Mouse (Mus musculus) hindbrain, embryonic 15.5 days (tissue): ENCODE data around the gene Igf1. TPM values are rescaled to one million over a fixed set of nuclear protein-coding genes. Genes with fewer than 3 reads are reported as not detected.

ENCODE experiments used
- ATAC-seq: fragments of 200-750 bp; cut with Nextera tagmentation; 2 replicates; pipeline ENCODE4 v1.8.0; 2017; ENCODE audit warnings: low read depth, moderate number of reproducible peaks, moderate TSS enrichment; ENCODE audit not compliant: low FRiP score
- H3K27ac ChIP-seq: fragments of 300-500 bp; sonication (generic); replicated peaks from 2 replicates; pipeline ENCODE4 v1.5.1; 2015; ENCODE audit warnings: mild to moderate bottlenecking, inconsistent platforms
- H3K27me3 ChIP-seq: fragments of 300-500 bp; sonication (generic); 2 replicates; pipeline ENCODE4 v1.6.1; 2015; ENCODE audit warnings: control low read depth, inconsistent platforms
- H3K36me3 ChIP-seq: fragments of 300-500 bp; sonication (generic); 2 replicates; pipeline ENCODE4 v1.6.1; 2015; ENCODE audit warnings: control low read depth, inconsistent platforms
- H3K4me1 ChIP-seq: fragments of 300-500 bp; sonication (generic); replicated peaks from 2 replicates; pipeline ENCODE4 v1.6.1; 2015; ENCODE audit warnings: control low read depth, inconsistent platforms
- H3K4me2 ChIP-seq: fragments of 300-500 bp; sonication (generic); 2 replicates; pipeline ENCODE4 v1.6.1; 2015; ENCODE audit warnings: moderate library complexity, mild to moderate bottlenecking, inconsistent platforms
- H3K4me3 ChIP-seq: fragments of 300-500 bp; sonication (generic); 2 replicates; pipeline ENCODE4 v1.5.1; 2015; ENCODE audit warnings: mild to moderate bottlenecking, inconsistent platforms
- H3K9ac ChIP-seq: fragments of 300-500 bp; sonication (generic); 2 replicates; pipeline ENCODE4 v1.6.1; 2015; ENCODE audit warnings: inconsistent platforms
- H3K9me3 ChIP-seq: fragments of 300-500 bp; sonication (generic); 2 replicates; pipeline ENCODE4 v1.6.1; 2016; ENCODE audit warnings: control low read depth, inconsistent platforms
- WGBS: fragments of 180-500 bp; shearing (Covaris S2); methylation state at CpG from one replicate; pipeline ENCODE4 v1.1.7; 2015; 5-methylcytosine and 5-hydroxymethylcytosine counted together
- polyA plus RNA-seq: library from polyadenylated mRNA; unstranded; fragments of >200 nt; fragmentation: Nextera tagmentation; extraction: Ambion mirVana; gene quantifications from 2 replicates; pipeline ENCODE4 v1.2.1, GENCODE M21; 2015

Gene Igf1
- polyA plus RNA-seq, 1 experiment from 2014 or later: 12.6 TPM

DNA sequence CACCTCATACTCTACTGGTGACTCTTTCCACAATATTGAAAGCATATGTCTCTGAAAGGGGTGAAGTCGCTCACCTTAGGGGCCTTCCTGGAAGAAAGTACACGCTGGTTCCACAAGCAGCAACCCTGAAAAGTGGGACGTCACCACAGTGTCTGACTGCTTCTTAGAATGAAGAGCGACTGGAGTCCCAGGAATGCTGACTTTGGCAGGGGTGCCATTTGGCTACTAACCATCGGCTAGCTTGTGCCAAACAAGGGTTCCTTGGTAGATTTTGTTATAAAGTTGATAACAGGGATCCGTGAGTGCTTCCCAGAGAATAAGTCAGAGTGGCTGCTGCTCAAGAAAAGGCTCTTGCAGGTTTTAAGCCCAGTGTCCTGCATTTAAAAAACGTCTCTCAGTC, 4.8 kb downstream of the Igf1 start:
- no peak for ATAC-seq
- H3K4me3 ChIP-seq: no peak overlapping the region
- WGBS: 70% methylated on average over 7 of the region's 7 CpGs
- no peak overlapping the region for H3K9ac ChIP-seq
- H3K27me3 ChIP-seq: peaks cover 6% of the 10 kb centered on the region; the same call in 1 of the 2 replicates
- H3K36me3 ChIP-seq: no peaks in the 10 kb centered on the region
- no peak overlapping the region for H3K4me2 ChIP-seq
- H3K27ac ChIP-seq: no peak overlapping the region
- no peaks in the 10 kb centered on the region for H3K9me3 ChIP-seq
- H3K4me1 ChIP-seq: peaks cover 32% of the 10 kb centered on the region

DNA sequence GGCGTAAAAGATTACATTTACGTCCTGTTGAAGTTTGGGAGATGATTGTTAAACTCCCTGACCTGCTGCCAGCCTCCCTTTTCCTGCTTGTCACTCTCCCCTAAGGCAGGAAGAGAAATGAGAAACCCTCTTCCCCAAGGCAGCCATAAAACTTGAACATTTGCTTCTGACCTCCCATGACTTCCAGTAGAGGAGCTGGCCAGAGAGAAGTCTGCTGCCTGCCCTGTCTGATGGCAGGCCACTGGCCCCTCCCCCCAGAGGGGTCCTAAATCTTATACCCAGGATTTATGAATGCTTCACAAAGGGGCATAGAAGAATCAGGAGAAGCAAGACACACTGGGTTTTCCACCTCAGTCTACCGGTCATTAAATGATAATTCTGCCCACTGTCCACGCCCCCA, 5.3 kb downstream of the Igf1 start:
- ATAC-seq: no peak
- Histone ChIP-seq H3K27ac (no peak overlapping the region), H3K9ac (no peak overlapping the region), H3K27me3 (peaks cover 3% of the 10 kb centered on the region; the same call in 1 of the 2 replicates), H3K9me3 (no peaks in the 10 kb centered on the region), H3K4me2 (no peak overlapping the region), H3K4me3 (no peak overlapping the region), H3K36me3 (no peaks in the 10 kb centered on the region), H3K4me1 (peaks cover 27% of the 10 kb centered on the region)
- WGBS: 86% methylated on average over 4 of the region's 4 CpGs

DNA sequence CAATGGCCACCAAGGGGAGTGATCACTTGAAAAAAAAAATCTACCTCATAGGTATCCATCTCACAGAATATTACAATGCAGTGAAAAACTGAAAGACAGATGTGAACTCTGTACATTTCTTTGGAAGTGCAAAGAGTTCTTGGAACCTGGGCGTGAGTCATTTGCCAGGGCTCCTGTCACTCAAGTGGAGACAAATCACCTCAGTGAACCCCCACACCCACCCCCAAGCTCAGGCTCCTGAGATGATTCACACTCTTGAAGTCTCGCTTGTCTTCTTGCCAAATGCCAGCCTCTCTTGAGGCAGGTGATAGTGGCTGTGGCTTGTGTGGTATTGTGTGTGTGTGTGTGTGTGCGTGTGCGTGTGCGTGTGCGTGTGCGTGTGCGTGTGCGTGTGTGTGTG, 7.6 kb downstream of the Igf1 start:
- no peaks in the 10 kb centered on the region; the same call in 1 of the 2 replicates for H3K27me3 ChIP-seq
- no peak overlapping the region for H3K4me2 ChIP-seq
- no peaks in the 10 kb centered on the region for H3K36me3 ChIP-seq
- ATAC-seq: no peak
- H3K4me3 ChIP-seq: no peak overlapping the region
- no peaks in the 10 kb centered on the region for H3K9me3 ChIP-seq
- H3K9ac ChIP-seq: no peak overlapping the region
- H3K4me1 ChIP-seq: peaks cover 6% of the 10 kb centered on the region
- 92% methylated on average over 9 of the region's 9 CpGs for WGBS
- H3K27ac ChIP-seq: no peak overlapping the region

DNA sequence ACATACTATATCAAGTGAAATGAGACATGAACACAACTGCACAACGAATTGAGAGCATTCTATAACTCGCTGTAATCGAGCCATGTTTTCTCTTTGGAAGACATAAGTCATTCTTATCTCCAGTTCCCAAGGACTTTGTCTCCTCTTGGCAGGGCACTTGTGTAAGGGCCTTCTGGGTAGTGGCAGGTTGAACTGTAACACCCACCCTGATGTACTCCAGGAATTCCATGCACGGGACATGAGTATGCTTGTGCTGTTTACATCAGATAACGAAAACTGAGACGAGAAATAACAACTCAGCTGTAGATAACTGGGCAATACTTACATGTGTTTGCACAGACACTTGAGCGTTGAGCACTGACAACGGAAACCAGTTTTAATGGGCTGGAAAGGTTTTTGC, 8.4 kb downstream of the Igf1 start:
- ATAC-seq: no peak
- Histone ChIP-seq H3K36me3 (no peaks in the 10 kb centered on the region), H3K27ac (no peak overlapping the region), H3K4me2 (no peak overlapping the region), H3K9ac (no peak overlapping the region), H3K27me3 (no peaks in the 10 kb centered on the region; the same call in 1 of the 2 replicates), H3K4me3 (no peak overlapping the region), H3K9me3 (no peaks in the 10 kb centered on the region), H3K4me1 (no peaks in the 10 kb centered on the region)
- 87% methylated on average over 8 of the region's 8 CpGs for WGBS

DNA sequence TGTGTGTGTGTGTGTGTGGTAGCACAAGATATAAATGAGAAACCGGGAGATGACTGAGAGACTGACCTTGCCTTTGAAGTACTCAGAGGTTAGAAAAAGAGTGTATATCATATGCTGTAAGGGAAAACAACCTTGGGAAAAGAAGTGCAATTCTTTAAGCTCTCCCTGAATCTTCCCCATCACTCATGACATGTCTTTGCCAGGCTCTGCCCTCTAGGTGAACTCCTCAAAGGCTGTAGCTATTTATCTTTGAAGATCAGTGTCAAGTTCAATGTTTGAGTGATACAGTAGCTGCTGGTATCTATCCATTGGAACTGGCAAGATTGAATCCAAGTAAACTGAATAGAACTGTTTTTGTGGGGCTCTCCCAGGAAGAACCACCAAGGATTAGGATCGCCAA, 9.2 kb downstream of the Igf1 start:
- Histone ChIP-seq H3K4me1 (no peaks in the 10 kb centered on the region), H3K4me2 (no peak overlapping the region), H3K36me3 (no peaks in the 10 kb centered on the region), H3K27me3 (no peaks in the 10 kb centered on the region; the same call in 1 of the 2 replicates), H3K27ac (no peak overlapping the region), H3K4me3 (no peak overlapping the region), H3K9ac (no peak overlapping the region), H3K9me3 (no peaks in the 10 kb centered on the region)
- WGBS: 79% methylated on average over 2 of the region's 2 CpGs
- no peak for ATAC-seq

DNA sequence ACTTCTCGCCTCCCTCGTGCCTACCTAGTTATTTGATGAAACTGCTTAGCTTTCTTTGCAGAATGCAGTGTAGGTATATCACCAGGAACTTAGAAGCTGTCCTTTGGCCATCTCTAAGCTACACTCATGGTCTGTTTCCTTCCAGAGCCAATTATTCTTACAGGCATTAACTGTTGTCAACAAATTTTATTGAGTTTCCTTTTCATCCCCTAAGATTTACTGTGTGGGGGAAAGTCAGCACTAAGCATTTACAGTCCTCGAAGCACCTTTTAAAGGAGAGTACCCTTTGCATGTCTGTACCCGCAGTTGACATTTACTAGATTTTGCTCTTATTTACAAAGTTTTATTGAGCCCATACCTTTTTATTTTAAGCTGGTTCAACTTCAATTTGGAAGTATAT, 9.6 kb downstream of the Igf1 start:
- Histone ChIP-seq H3K36me3 (no peaks in the 10 kb centered on the region), H3K27ac (no peak overlapping the region), H3K4me2 (no peak overlapping the region), H3K9me3 (no peaks in the 10 kb centered on the region), H3K4me3 (no peak overlapping the region), H3K27me3 (no peaks in the 10 kb centered on the region), H3K9ac (no peak overlapping the region), H3K4me1 (0 out of 2 replicates have a peak, but pooled peaks cover 3% of the 10 kb centered on the region)
- ATAC-seq: no peak
- 90% methylated on average over 4 of the region's 4 CpGs for WGBS

DNA sequence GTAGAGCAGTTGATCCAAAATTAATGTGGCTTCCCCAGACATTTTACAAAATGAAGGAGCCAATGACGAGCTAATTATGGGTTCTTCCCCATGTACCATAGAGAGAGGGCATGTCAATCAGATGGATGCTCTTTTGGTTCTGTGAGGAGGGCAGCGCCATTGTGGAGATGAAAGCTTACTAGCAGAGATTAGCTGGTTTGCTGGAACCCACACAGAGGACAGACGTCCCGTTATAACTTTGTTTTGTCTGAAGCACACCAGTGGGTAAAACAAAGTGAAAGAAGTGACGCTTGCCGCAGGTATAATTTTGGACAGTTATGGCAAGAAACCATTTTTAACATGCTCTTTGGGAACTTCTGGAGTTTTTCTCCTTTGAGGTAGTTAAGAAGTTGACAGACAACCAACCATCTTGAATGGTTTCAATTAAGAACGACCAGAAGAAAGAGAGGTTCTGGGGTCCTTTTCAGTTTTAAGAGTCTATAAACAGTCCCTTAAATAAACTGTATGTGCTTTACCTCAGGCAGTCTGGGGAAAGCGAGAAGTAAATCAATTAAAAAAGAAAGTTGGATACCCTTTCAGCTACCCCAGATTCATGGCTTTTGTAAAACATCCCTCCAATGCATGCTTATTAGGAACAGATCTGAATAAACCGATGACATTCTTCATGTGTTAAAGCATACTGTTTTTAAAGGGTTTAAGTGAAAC, 10.4 kb downstream of the Igf1 start:
- Histone ChIP-seq H3K27ac (no peak overlapping the region), H3K4me1 (0 out of 2 replicates have a peak, but pooled peaks cover 8% of the 10 kb centered on the region), H3K9ac (no peak overlapping the region), H3K4me3 (no peak overlapping the region), H3K9me3 (no peaks in the 10 kb centered on the region), H3K4me2 (no peak overlapping the region), H3K36me3 (no peaks in the 10 kb centered on the region), H3K27me3 (no peaks in the 10 kb centered on the region)
- ATAC-seq: no peak
- WGBS: 80% methylated on average over 9 of the region's 9 CpGs

DNA sequence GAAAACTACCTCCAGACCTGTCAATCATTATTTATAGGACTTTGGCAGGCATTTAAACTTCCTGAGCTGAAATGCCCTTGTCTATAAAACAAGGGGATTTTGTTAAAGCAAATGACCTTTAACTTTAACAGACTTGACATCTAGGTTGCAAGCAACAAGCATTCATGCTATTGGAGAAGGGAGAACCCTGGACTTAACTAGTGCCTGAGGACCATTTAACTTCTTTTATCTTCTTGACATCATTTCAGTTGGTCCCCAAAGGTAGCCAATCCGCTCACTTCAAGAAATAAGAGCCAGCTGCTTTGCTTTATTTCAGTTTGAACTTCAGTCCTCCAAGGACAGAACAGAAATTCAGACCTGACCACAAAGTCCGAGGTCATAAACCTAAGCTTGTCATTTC, 11.1 kb downstream of the Igf1 start:
- H3K4me3 ChIP-seq: no peak overlapping the region
- no peak overlapping the region for H3K4me2 ChIP-seq
- H3K36me3 ChIP-seq: no peaks in the 10 kb centered on the region
- H3K27me3 ChIP-seq: no peaks in the 10 kb centered on the region
- ATAC-seq: no peak
- 0 out of 2 replicates have a peak, but pooled peaks cover 8% of the 10 kb centered on the region for H3K4me1 ChIP-seq
- no peaks in the 10 kb centered on the region for H3K9me3 ChIP-seq
- no peak overlapping the region for H3K27ac ChIP-seq
- WGBS: 84% methylated on average over 2 of the region's 2 CpGs
- no peak overlapping the region for H3K9ac ChIP-seq

DNA sequence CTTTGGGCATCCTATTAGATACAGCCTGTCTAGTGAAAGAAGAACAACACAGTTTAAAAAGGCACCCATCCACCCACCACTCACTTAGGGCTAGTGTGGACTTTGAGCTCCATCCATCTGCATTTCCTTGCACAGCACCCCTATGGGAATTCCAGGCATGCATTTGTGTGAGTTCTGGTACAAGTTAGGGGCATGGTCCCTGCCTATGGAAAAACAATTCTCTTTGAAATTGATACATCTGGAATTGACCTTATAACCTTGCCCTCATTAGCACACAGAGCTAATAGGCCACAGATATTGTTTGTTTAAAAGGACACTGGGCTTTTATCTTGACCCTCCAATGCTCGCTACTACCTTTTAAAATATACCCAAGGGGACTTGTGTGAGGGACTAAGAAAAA, 11.6 kb downstream of the Igf1 start:
- Histone ChIP-seq H3K27ac (no peak overlapping the region), H3K9me3 (no peaks in the 10 kb centered on the region), H3K4me1 (0 out of 2 replicates have a peak, but pooled peaks cover 8% of the 10 kb centered on the region), H3K9ac (no peak overlapping the region), H3K36me3 (no peaks in the 10 kb centered on the region), H3K27me3 (no peaks in the 10 kb centered on the region), H3K4me2 (no peak overlapping the region), H3K4me3 (no peak overlapping the region)
- ATAC-seq: no peak
- 82% methylated on average over 1 of the region's 1 CpGs for WGBS

DNA sequence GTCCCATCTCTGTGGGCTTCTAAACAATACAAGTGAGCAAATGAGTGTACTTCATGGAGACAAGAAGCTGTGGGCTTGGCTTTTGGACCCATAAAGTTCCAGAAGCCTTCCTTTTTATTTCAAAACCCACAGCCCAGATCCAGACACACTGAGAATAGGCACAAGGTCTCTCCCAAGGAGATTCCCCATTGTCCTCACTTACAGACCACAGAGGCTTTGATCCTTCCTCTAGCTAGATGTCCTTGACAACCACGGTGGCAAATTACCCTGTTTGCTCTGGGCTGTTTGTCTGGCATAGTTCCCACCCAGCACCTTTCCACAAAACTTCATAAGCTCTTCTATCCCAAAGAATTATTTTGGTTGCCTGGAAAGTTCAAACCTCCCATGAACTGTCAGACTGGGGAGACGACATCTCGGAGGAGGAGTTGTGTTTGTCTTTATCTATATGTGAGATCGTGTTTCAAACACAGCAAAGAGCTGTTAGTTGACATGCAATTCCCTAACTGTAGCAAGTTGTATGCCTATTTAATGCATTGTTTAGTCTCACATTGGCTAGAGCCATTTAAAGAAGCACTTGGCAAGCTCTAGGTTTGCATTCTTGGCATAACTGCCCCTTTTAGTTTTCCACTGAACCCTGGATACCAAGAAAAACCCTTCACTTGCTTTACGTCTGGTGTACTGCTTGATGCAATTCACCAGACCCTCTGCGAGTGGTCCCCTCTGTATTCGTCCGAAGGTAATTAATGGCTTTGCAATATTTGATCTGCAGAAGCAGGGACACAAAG, 14.0 kb downstream of the Igf1 start:
- H3K4me3 ChIP-seq: no peak overlapping the region
- H3K9me3 ChIP-seq: no peaks in the 10 kb centered on the region
- no peak for ATAC-seq
- H3K36me3 ChIP-seq: no peaks in the 10 kb centered on the region
- H3K4me1 ChIP-seq: 0 out of 2 replicates have a peak, but pooled peaks cover 8% of the 10 kb centered on the region
- WGBS: 38% methylated on average over 8 of the region's 8 CpGs
- no peaks in the 10 kb centered on the region for H3K27me3 ChIP-seq
- H3K4me2 ChIP-seq: no peak overlapping the region
- no peak overlapping the region for H3K27ac ChIP-seq
- no peak overlapping the region for H3K9ac ChIP-seq

DNA sequence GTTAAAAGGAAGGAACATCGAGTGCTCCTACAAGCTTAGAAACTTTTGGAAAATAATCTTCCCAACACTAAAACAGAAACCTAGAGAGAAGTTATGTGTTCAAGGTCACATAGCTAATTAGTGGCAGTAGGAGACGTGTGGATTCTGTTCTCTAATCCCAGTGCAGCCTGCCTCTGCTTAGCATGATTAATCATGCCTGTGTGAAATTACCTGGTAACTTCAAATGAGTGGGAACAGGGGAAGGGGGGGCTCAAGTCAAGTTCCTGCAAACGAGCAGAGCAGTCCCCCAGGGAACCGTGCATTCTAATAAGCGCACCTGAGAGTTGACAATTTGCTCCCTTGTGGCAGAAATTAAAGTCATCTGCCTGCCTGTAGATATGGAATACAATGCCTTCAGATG, 14.8 kb downstream of the Igf1 start:
- H3K36me3 ChIP-seq: no peaks in the 10 kb centered on the region
- H3K27me3 ChIP-seq: no peaks in the 10 kb centered on the region
- H3K9ac ChIP-seq: no peak overlapping the region
- H3K4me1 ChIP-seq: 0 out of 2 replicates have a peak, but pooled peaks cover 8% of the 10 kb centered on the region
- H3K27ac ChIP-seq: no peak overlapping the region
- 56% methylated on average over 5 of the region's 5 CpGs for WGBS
- H3K4me2 ChIP-seq: no peak overlapping the region
- no peaks in the 10 kb centered on the region for H3K9me3 ChIP-seq
- no peak overlapping the region for H3K4me3 ChIP-seq
- ATAC-seq: no peak; the same call in 1 of the 2 replicates

DNA sequence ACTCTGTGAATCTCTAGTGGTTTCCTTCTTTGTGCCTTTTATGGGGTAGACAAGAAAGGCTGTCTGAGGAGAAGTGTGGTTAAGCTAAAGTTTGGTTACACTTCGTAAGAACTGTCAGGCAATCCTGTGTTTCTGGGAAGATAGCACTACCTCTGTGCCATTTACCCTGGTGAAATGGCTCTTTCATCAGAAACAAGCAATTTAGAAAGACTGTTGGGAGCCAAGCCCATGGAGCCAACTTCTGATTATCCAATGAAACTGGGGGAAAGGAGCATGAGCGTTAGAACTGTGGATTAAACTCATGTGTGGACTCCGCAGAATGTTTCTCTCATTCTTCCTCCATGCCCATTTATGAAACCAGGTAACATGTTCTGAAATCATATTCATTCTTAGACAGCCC, 15.5 kb downstream of the Igf1 start:
- no peak for ATAC-seq
- H3K27me3 ChIP-seq: no peaks in the 10 kb centered on the region
- H3K4me2 ChIP-seq: no peak overlapping the region
- no peak overlapping the region for H3K4me3 ChIP-seq
- H3K9me3 ChIP-seq: no peaks in the 10 kb centered on the region
- H3K27ac ChIP-seq: no peak overlapping the region
- H3K9ac ChIP-seq: no peak overlapping the region
- H3K4me1 ChIP-seq: 0 out of 2 replicates have a peak, but pooled peaks cover 8% of the 10 kb centered on the region
- WGBS: 90% methylated on average over 3 of the region's 3 CpGs
- no peaks in the 10 kb centered on the region for H3K36me3 ChIP-seq
